Mouse (Mus musculus): ENCODE measurements around the gene Phf1. TPM values are rescaled to one million over a fixed set of nuclear protein-coding genes. Genes with fewer than 3 reads are reported as not detected.
A peak's percentile ranks its signal among the peaks of the same experiment; 100 is the strongest.

Gene Phf1
- total RNA-seq, 2 experiments from 2014 or later, result 34.2 to 37.9 TPM

- DNase-seq, result peak in 1 of 2 experiments; percentile 46
Observed at GRCm38 (mm10) chr17:26933419-26933818, 567 bp downstream of the Phf1 start.

DNA sequence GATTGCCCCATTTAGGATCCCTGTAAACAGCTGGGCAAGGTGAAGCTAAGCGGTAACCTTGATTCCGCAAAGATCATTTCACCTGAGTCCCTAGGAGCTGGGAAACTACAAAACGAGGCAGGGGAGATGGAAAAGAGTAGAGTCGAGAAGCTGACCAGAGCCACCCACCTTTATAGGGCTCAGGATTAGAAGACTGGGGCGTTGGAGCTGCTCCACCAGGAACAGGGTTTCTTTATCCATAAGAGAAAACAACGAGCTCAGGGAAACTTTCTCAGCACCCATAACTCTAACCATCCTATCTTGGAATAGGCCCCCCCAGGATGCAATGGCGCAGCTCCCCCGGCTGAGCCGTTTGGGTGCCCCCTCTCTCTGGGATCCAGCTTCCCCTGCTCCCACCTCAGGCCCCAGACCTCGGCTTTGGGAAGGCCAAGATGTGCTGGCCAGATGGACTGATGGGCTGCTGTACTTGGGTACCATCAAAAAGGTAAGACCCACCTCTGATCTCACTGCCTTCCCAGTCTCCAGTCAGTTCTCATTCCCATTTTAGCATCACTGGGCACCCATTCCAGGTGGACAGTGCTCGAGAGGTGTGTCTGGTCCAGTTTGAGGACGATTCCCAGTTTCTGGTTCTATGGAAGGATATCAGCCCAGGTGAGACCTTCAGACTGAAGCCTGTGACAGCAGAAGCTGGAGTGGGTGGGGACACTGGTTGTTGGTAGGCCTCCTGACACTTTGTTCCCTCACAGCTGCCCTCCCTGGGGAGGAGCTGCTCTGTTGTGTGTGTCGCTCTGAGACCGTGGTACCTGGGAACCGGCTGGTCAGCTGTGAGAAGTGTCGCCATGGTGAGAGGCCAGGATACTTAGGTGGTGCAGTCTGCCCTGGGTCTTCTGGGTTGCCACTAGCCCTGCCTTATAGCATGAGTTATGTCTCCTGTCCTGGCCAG lies 1.3 kb downstream of the Phf1 start:
- no peak for DNase-seq

DNA sequence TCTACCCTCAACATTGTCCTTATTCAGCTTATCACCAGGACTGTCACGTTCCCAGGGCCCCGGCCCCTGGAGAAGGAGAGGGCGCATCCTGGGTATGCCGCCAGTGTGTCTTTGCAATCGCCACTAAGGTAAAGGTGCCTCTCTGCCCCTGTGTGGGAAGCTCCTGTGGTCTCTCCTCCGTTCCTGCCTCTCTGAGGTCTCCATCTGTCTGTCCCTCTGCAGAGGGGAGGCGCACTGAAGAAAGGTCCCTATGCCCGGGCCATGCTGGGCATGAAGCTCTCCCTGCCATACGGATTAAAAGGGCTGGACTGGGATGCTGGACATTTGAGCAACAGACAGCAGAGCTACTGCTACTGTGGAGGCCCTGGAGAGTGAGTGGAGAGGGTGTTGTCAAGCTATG lies 2.2 kb downstream of the Phf1 start:
- DNase-seq, result no peak

DNA sequence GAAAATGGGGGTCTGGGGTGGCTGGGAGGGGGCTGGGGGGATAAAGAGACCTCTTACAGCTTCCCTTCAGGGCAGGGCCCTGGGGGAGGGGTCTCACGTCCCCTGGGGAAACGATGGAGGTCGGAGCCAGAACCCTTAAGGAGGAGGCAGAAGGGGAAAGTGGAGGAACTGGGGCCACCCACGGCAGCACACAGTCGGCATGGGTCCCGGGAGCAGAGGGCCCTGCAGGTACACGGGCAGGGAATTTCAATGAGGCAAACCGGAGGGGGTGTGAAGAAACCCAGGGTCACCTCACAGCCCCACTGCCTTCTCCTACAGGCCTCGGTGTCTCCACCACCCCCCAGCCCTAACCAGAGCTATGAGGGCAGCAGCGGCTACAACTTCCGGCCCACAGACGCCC lies 3.6 kb downstream of the Phf1 start:
- DNase-seq, result no peak

- no peak for DNase-seq
Observed at GRCm38 (mm10) chr17:26936921-26937695, 4.3 kb downstream of the Phf1 start.

DNA sequence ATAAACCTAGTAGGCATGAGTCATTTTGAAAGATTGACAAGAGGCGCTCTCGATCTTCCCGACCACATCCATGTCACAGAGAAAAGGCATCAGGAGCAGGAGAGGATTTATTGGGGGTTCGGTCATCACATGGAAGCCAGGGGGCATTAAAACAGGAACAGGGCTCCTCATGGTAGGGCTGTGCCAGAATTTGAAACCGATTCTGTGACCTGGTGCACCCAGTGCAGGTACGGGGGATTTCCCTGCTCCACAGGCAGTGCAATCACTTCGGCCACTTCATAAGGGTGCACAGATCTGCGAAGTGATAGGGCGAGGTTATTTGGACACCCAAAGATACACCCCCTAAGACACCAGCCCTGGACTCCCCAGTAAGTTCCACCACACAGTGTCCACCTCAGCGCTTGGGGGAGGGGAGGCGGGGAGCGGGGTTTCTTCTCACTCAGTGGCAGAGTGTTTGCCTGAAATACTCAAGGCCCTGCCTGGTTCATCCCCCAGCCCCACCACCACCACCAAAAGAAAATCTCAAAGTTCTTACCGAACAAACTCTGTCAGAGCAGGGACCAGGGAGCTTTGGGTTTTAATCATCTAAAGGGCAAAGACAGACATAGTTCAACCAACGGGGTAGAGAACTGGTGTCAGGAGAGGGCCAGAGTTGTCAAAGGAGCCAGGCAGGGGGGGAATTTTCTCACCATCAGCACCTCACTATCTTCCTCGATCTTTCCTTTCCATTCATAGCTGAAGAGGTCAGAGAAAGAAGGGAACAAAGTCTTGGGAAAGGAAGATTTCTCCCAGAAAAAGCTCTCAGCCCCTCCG lies 5.2 kb downstream of the Phf1 start:
- DNase-seq, result no peak

- peak; percentile 32 to 44 for DNase-seq
Observed at GRCm38 (mm10) chr17:26938731-26939130, 5.9 kb downstream of the Phf1 start.

DNA sequence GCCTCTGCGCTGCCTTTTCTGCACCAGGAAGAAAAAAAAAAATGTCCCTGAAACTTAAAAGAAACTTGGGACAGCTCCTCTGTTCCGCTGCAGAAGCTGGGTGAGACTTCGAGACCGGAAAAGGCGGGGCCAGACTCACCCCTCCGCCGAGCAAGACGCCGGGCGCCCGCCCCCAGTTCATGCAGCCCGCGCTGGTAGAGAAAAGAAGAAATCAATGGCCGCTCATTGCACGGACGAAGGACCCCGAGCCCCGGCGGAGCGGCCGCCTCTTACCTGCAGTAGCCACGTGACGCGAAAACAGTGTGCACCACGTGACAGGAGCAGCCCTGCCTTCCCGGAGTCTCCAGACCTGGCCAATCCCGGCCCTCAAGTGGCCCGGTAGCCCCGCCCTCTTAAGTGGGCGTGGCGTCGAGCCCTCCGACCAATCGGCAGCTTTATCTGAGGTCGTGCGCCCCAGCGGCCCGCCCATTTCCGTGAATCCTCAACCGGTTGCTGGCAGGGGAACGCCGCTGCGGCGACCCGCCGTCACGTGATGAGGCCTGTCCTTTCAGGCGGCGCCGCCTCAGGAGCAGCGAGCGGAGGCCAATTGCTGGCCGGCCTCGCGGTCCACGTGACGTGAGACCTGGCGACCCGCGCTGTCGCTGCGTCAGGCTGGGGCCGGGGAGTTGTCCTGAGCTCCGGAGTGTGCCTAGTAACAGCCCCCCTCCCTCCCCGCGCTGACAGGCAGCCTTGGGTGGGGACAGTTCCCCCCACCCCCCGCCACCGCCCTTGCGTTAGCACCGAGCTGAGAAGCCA lies 6.5 kb downstream of the Phf1 start, which contains the start of gene Cuta:
Gene Cuta (minus strand): TSS at position 392 of the 795 bp plus-strand sequence.
- DNase-seq, result peak; percentile 99 to 100

DNA sequence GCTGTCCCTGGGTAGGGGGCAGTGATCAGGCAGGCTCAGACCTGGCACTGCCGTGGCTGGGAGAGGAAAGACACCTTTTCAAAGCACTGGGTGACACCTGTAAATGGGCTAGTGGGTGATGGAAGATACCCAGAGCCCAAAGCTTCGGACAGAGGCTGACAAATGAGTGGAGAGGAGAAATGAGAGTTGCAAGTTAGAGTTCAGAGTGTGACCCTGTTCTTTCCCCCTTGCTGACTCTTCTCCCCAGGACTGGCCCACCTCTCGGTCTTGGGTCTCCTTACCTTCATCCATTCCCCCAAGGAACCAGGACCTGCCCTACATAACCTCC lies 7.1 kb downstream of the Phf1 start:
- DNase-seq, result no peak

DNA sequence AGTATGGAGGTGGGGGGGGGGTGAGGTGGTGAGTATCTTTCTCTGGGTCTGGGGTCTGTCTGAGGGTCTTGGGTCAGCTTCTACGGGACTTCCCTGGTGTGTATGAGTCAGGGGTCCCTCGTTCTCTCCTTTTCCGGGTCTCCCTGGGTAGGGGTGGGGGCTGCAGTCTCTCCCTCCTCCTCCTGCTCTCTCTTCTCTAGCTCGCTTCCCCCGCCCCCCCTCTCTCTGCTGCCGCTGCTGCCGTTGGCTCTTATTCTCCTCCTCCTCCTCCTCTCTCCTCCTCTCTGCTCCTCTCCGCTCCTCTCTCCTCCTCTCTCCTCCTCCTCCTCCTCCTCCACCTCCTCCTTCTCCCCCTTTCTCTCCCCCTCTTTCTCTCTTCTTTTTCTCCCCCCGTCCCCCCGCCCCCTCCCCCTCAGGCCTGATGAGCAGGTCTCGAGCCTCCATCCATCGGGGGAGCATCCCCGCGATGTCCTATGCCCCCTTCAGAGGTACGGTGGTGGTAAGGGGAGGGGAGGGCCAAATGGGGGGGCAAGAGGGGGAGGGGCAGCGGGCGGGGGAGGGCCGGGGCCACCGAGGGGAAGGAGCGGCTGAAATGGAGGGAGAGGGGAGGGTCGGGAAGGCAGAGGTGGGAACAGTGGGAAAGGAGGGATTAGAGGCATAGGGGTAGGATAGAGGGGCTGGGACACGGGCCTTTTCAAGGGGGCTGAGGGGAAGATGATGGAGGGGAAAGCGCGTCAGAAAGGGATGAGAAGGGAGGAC lies 8.4 kb downstream of the Phf1 start, which contains the start of gene Syngap1:
Gene Syngap1 (plus strand): TSS at position 223 of the 759 bp plus-strand sequence.
- peak; percentile 39 to 78 for DNase-seq

- DNase-seq, result no peak
Observed at GRCm38 (mm10) chr17:26941841-26942570, 9.2 kb downstream of the Phf1 start.

DNA sequence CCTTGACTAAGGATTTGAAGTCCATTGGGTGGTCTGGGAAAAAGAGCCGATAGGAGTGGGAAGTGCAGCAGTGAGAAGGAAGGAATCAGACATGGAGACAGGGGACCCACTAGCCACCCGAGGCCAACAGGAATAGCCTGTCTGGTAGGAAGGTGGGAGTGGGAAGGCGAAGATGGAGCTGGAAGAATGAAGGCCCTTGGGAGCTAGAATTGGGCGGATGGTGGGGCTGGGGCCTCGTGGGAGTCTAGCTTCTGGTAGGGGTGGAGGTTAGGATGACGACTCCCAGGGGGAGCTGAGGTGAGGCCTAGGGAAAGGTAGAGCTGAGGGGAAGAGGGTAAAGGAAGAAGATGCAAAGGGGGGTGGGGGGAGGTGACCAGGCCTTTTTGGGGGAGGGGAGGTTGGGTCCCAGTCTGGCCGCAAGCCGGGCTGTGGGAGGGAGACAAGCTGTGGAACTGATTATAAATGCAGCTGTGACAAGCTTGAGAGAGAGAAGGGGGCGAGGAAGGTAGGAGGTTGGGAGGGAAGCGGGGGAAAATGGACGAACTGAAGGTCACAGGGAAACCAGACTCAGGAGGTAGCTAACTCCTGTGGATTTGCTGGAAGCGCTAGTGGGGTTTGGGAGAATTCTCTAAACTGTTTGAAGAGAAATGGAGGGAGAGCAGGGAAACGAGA lies 13.1 kb downstream of the Phf1 start:
- DNase-seq, result no peak

DNA sequence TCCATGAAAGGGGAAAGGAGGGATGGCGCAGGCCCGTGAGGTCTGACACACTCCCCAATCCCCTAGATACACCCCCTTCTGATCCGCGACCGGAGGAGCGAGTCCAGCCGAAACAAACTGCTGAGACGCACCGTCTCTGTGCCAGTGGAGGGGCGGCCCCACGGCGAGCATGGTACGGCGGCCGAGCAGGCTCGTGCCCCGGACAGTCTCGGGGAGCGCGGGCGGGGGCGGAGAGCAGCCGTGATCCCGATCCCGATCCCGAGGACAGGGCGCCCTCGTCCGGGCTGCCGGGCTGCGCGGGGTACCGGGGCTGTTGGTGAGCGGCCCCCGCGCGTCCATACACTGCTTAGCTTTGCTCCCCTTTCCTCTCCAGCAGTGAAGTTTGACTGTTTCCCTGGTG lies 13.7 kb downstream of the Phf1 start:
- DNase-seq, result peak; percentile 93 to 95

DNA sequence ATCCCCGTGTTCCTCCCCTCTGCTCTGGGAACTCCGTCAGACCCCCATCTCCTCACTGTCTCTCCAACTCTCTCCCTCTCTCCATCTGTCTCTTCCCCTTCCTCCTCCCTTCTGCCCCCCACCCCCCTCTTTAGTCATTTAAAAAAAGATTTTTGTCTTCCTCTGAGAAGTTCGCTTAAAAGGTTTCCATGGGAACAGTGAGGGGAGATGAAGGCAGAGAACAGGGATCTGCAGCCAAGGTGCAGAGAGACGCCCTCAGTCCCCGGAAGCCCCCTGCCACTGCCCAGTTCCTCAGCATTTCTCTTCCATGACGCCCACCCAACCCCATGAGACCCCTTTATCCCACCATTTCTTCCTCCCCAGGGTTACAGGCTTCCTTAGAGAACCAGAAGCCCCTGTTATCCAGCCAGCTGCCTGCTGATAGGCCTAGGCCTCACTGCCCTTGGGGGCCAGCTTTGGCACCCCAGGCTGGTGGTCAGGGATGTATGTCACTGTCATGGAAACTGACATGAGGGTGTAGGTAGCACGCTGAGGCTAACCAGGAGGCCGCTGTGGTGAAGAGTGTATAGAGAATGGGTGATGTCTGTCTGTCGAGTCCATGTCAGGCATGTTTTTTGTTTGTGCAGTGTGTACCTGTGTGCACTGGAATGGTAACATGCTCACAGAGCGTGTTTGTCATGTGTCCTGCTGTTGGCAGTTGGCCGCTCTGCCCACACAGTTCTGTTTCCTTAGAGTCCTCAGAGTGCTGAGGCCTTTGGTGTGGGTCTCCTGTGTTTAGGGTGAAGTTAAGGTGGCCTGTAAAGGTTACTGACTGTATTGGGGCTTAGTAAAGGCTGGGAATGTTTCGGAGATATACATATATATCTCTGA lies 14.6 kb downstream of the Phf1 start:
- DNase-seq, result no peak

DNA sequence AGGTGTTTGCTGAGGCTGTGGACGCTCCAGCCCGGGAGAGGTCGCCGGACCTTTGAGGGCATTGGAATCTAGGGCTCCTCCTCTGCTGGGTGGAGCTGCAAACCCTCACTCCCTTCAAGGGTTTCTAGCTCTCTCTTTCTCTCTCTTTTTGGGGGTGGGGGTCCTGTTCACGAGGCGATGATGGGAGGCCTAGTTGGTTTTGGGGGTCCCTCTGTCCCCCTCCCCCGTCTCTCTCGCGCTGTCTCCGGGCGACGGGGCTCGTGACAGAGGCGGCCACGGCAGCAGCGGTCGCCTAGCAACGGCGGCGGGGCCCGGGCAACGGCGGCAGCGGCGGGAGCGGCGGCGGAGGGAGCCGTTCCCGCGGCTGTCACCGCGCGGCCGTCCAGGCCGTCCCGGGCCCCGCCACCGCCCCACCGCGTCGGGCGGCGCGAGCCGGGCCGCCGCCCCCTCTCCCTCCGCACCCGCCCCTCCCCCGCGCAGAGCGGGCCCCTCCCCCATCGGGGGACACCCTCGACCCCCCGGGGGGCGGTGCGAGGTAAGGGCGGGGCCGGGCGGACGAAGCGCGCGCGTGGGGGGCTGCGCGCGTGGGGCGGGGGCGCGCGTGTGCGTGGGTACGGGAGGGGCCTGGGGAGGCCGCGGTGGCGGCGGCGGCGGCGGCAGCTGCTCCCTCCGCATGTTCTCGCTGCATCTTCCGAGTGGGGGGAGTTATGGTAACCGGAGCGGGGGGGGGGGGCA lies 15.6 kb downstream of the Phf1 start:
- peak; percentile 76 to 86 for DNase-seq

GRCm38 (mm10) chr17:26949051-26949577 lies 16.3 kb downstream of the Phf1 start:
- no peak for DNase-seq

DNA sequence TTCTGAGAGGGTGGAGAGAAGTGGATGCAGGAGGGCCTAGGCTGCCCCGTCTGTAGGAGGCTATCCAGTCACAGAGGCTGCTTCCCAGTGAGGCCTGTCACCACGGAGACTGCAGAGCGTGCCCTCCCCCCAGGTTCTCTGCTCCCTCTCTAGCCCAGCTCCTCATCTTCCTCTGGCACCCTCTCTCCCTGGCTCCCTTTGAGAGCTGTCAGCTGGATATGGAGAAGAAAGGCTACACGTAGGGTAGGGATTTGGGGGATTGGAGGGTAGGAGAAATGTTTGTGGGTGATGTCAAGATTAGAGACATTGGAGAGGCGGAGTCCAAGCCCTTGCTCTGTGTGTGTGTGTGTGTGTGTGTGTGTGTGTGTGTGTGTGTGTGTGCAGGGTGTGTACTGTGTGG lies 17.0 kb downstream of the Phf1 start:
- no peak for DNase-seq

All from adrenal gland, postnatal 36 days (tissue).